Mouse (Mus musculus) T-cell, adult 2 months (primary cell): ENCODE data around the gene Zfp598.
A peak's percentile ranks its signal among the peaks of the same experiment; 100 is the strongest.
"Not testable (repeated sequence)": the region's sequence is repeated elsewhere in the genome, so short reads cannot be mapped to it uniquely, and the experiment has no call there.

Experiments
- DNase-seq: peaks from one replicate; pipeline ENCODE4 v3.0.0; 2022; ENCODE audit warnings: low spot score

The Zfp598 gene

GRCm38 (mm10) chr17:24646381-24646780 is 23.1 kb upstream of the Zfp598 start:
- DNase-seq: no peak

- DNase-seq: no peak
Measured at GRCm38 (mm10) chr17:24647493-24647892, 22.0 kb upstream of the Zfp598 start.

DNA sequence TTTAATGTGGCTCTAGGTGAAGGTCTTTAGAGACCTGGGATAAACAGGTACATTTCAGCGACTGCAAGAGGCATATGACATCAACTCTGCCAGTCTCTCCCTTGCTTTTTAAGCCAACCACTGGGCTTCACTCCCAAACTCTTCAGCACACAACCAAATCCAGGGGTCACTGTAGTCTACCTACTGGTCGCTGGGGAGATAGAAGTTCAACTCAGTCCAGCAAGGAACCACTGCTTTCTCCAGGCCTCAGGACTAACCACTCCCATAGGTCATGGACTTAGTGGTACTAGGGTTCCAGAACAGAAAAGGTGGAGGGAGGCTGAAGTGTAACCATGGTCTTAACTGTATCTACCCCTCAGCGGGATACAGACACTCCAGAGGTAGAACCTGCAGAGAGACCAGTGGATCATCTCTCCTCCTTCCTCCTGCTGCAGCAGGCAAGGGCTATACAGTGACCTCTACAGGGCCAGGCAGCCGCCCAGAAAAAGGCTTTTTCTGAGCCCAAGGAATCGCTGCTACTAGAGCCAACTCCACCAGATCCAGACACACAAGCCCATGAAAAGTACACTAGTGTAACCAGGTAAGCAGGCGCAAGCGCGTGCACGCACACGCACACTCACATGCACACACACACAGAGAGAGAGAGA is 20.6 kb upstream of the Zfp598 start:
- no peak for DNase-seq

DNA sequence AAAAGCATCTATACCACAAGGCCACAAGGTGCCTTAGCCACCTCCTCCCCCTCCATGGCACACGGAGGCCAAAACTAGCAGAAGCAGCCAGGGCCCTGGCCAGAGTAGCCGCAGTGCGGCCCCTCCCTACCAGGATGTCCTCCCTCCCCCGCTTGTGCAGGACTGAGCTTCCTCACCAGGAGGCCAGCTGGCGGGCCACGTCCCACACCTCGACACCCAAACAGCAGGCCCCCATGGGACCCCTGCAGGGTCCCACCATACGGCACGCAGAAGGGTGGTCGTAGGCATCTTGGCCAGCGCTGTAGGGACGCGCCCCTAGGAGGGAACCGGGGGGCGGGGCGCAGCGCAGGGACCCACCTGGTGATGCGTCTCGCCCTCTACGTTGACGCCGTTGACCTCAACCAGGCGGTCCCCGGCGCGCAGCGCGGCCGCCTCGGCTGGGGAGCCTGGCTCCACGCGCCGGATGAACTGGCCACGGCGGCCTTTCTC is 19.9 kb upstream of the Zfp598 start:
- no peak for DNase-seq

- no peak for DNase-seq
Measured at GRCm38 (mm10) chr17:24650070-24650616, 19.3 kb upstream of the Zfp598 start, which contains the start of gene Slc9a3r2. Gene Slc9a3r2, minus strand, starts transcription at chr17:24650327.

DNA sequence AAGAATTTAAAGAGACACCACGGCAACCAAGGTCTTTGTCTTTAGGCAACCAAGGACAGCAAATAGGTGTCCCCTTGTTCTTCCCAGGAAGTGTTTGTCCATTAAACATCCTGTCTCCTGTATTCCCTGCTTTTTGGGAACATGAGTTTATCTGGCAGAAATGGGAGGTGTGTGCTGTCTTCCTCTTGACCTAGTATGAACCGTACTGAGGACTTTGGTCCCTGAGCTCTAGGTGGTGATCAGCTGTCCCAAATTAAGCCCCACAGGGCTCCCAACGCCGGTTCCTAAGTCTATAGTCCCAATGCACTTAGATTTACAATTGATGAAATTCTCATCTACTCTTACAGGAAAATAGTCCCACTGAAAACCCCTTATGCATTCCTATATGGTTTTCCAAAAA is 18.7 kb upstream of the Zfp598 start:
- no peak for DNase-seq

DNA sequence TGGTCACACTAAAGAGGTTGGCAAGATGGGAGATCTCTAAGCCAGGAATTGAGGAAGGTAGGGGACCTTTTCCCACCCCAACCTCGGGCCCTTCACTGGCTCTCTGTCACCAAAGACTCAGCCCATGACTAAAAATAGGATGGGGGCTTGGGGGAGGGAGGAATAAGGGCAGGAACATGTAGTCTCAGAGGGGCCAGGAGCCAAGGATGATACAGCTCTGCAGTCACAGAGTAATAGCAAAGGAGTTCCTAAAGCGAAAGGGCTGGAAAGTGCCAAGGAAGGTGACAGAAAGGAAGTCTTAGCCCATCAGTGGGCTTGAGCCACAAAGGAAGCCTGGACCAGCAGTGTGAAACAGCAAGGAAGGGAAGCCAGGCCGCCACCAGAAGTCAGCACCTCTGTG is 17.7 kb upstream of the Zfp598 start:
- DNase-seq: no peak

DNA sequence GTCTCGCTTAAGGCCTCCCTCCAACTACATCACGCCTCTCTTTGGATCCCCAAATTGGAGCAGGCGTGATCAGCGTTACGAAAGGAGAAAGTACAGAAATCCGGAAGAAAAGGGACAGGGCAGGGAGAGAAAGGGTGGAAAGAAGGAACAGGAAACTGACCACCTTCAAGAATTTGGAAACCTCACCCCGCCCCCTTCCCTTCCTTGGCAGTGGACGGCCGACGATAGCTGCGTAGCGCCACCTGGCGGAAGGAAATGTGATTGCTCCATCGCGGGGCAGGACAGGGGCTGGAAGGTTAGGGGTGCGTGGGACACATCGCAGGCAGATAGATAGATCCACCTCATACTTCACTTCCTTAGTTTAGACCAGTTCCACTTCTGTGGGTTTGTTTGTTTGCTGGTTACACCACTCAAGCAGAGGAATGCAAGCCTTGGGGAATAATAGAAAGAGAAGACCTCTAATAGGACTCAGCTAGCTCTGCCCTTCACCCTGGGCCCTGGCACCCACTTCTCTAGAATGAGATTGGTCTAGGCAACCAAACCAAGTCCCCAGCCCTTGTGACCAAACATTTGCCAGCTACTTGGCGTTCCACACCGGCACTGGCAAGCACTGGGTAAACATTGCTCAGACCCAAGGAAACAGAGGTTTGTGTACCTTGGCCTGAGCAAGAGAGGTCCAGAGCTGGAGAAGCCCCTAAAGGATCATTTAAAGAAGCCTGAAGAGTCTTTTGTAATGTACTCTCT is 15.3 kb upstream of the Zfp598 start:
- peak; percentile 62 for DNase-seq

DNA sequence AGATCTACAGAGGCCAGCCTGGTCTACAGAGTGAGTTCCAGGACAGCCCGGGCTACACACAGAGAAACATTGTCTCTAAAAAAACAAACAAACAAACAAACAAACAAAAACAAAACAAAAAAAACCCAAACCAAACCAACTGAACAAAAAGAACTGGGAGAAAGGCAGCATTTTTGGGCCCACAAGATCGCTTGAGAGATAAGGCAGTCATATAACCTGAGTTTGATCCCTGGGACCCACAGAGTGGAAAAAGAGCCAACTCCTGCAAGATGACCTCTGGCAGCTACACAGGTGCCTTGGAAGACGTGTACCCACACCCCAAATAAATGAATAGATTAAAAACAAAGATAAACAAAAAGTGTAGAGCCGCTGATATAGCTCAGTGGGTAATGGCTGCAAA is 14.5 kb upstream of the Zfp598 start:
- no peak for DNase-seq

DNA sequence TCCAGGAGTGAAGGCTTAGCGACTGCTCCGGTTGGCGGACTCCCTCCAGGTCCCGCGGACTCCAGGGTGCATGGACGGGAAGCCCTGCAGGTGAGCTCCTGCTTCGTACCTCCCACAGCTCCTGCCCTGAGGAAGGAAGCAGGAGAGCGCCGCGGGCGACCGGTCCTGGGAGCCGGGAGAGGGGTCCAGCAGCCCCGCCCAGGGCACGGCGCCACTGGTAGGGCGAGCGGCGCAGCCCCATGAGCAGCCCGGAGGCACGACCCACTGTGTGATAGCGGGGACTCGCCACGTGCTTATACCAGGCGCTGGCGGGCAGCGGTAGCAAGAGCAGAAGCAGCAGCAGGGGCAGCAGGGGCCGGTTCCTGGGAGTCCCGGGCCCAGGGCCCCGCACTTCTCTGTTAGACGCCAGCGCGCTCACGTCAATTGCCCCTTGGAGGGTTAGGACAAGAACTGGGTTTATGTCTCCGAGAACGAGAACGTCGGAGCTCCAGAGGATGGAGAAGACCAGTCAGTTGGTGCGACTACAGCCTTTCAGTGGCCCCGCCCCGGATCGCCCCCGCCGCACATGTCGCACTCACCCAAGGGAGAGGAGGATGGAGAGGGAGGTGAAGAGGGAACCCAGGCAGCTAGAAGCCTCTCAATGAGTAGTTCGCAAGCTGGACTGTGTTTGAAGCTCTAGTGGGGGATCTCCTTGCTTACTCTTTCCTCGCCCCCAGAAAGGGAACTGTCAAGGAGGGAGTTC is 11.3 kb upstream of the Zfp598 start, which contains the start of gene Npw:
Gene Npw, minus strand, starts transcription at position 441 of the 742 bp plus-strand sequence.
- peak; percentile 14 for DNase-seq

DNA sequence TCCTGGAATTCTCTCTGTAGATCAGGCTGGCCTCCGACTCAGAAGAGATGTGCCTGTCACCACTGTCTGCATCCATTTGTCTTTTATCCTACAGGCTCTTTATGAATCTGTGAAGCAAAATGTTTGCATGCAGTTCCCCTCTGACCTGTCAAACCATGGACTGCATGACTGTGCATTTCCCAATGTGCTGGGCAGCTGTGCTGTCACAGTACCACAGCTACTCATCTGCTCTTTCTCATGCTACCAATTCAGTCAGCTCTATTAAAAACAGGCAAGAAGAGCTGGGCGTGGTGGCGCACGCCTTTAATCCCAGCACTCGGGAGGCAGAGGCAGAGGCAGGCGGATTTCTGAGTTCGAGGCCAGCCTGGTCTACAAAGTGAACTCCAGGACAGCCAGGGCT is 2.5 kb upstream of the Zfp598 start:
- DNase-seq: not testable (repeated sequence)

DNA sequence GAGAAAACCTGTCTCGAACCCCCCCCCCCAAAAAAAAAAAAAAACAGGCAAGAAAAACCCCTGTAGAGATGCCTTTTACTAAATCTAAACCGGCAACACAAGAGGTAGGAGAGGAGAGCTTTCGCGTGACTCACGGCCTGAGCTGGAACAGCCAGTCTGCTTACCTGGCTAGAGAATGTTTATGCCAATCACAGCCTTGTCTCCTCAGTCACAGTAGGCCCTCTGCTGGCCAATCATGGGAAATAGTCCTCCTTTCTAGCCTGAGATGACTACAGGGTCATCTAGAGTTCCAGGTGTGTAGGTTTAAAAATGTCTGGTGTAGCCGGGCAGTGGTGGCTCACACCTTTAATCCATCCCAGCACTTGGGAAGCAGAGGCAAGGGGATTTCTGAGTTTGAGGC is 2.1 kb upstream of the Zfp598 start:
- DNase-seq: peak; percentile 68

DNA sequence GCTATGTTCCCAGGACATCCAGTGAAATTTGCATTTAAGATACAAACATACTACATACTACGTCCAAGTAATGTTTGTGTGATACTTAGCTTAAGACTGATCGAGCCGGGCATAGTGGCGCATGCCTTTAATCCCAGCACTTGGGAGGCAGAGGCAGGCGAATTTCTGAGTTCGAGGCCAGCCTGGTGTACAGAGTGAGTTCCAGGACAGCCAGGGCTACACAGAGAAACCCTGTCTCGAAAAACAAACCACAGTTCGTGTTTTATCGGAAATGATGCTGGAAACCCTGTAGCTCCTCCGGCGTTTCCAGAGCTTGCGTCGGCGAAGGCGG is 308 bp upstream of the Zfp598 start:
- DNase-seq: not testable (repeated sequence)

- DNase-seq: no peak
Measured at GRCm38 (mm10) chr17:24670246-24670844, 858 bp downstream of the Zfp598 start.

GRCm38 (mm10) chr17:24671346-24671745 is 1.9 kb downstream of the Zfp598 start:
- no peak for DNase-seq

GRCm38 (mm10) chr17:24672141-24672540 is 2.7 kb downstream of the Zfp598 start:
- no peak for DNase-seq

DNA sequence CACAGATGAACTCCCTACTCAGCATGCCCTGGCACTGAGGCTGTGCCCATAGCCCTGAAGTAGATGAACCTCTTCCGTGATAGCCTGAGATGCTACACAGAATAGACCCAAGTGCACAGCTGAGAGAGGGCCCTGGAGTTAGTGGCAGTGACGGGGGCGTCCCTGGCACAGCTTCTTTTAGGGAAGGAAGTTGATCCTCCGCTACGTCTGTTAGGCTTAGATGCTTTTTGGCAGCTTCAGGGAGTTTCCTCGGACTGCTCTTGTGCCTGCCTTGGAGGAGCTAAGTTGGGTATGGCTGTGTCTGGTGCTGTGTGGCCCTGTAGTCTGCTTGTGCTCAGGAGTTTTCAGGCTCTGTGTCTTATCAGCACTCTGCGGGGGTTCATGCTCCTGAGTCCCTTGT is 4.8 kb downstream of the Zfp598 start:
- no peak for DNase-seq

- peak; percentile 73 for DNase-seq
Measured at GRCm38 (mm10) chr17:24676187-24676586, 6.7 kb downstream of the Zfp598 start.

DNA sequence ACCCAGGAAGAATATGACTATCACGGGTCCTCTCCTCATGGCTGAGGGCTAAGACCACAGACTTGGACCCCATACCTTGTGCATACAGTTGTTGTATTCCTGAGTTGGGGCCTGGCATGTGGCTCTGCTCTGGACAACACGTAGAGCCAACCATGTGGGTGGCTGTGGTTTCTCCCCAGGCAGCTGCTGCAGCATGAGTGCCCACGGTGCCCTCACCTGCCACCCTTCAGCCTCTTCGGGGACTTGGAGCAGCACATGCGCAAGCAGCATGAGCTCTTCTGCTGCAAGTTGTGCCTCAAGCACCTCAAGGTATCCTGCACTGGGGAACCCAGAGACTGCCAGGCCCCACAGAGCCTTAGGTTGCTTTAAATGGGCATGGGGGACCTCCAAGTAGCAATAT is 7.4 kb downstream of the Zfp598 start:
- no peak for DNase-seq

- no peak for DNase-seq
Measured at GRCm38 (mm10) chr17:24677500-24678080, 8.1 kb downstream of the Zfp598 start.

- peak; percentile 52 for DNase-seq
Measured at GRCm38 (mm10) chr17:24686514-24686913, 17.0 kb downstream of the Zfp598 start.

DNA sequence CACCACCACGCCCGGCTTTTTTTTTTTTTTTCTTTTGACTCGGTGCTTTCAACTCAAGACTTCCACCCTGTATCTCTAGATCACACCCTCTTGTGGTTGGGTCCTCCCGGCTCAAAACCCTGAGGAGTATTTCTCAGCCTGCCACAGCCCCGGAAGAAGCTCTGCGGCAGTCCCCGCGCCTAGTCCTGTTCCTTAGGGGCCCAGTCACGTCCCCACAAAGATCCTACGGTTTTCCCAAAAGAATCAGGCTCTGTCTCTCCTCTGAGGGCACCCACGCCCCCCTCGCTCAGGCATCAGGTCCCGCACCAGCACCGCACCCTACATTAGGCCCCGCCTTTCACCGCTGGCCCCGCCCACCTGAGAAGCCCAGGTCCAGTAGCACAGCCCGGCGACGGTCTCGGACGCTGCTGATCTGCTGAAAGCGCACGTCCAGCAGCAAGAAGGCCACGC is 17.7 kb downstream of the Zfp598 start:
- DNase-seq: peak; percentile 61
